Mouse (Mus musculus): ENCODE measurements around the gene Reg1. TPM values are rescaled to one million over a fixed set of nuclear protein-coding genes. Genes with fewer than 3 reads are reported as not detected.
"Not testable (repeated sequence)": the region's sequence is repeated elsewhere in the genome, so short reads cannot be mapped to it uniquely, and the experiment has no call there.

Gene Reg1
- not detected for polyA plus RNA-seq (2012; fragmentation: generic; extraction: Trizol)

GRCm38 (mm10) chr6:78422411-78422810 lies at the start of gene Reg1:
Gene Reg1 (plus strand): TSS chr6:78422711.
- H3K36me3 ChIP-seq (ENCODE audit: control insufficient read depth, insufficient read depth); H3K79me2 ChIP-seq (ENCODE audit: control insufficient read depth, insufficient read depth); H3ac ChIP-seq (ENCODE audit: control insufficient read depth, insufficient read length); H3K27me3 ChIP-seq (ENCODE audit: control insufficient read depth, insufficient read depth, insufficient read length); H3K4me2 ChIP-seq (ENCODE audit: low read depth); H3K4me3 ChIP-seq: not testable (repeated sequence)

GRCm38 (mm10) chr6:78378765-78379164 lies 43.7 kb upstream of the Reg1 start, which contains the start of gene Reg3d:
Gene Reg3d (minus strand): TSS chr6:78378865.
- no peaks in the 10 kb centered on the region for H3K36me3 ChIP-seq (ENCODE audit: control insufficient read depth, insufficient read depth)
- no peak within 1 kb of the TSS for H3K4me3 ChIP-seq
- no peak within 1 kb of the TSS for H3ac ChIP-seq (ENCODE audit: control insufficient read depth, insufficient read length)
- TF ChIP-seq TCF12 (IDR thresholded peaks at IDR 0.05; ENCODE audit: insufficient read depth, poor library complexity, severe bottlenecking) (no peak), REST (IDR thresholded peaks at IDR 0.05; ENCODE audit: insufficient read depth, insufficient read length) (no peak), POLR2AphosphoS2 (IDR thresholded peaks at IDR 0.05; ENCODE audit: insufficient read length, low read depth) (no peak), E2F4 (IDR thresholded peaks at IDR 0.05; ENCODE audit: insufficient read depth) (no peak), CEBPB (IDR thresholded peaks at IDR 0.05; ENCODE audit: insufficient read depth, poor library complexity, severe bottlenecking) (no peak), SRF (IDR thresholded peaks at IDR 0.05; ENCODE audit: control insufficient read depth, insufficient read length, low read depth) (no peak), MYOD1 (IDR thresholded peaks at IDR 0.05; ENCODE audit: control insufficient read depth in 1 of 3, insufficient read length in 2 of 3, low read depth in 2 of 3) (no peak), MAX (IDR thresholded peaks at IDR 0.05; ENCODE audit: low read depth) (no peak), POLR2A (IDR thresholded peaks at IDR 0.05; ENCODE audit: insufficient read length, low read depth) (no peak), TCF3 (IDR thresholded peaks at IDR 0.05; ENCODE audit: insufficient read length, low read depth) (no peak), USF1 (IDR thresholded peaks at IDR 0.05; ENCODE audit: low read depth) (no peak), MYOG (IDR thresholded peaks at IDR 0.05; ENCODE audit: control insufficient read depth in 1 of 3, insufficient read depth in 1 of 3, insufficient read length in 2 of 3, low read depth in 2 of 3) (no peak)
- no peaks in the 10 kb centered on the region for H3K27me3 ChIP-seq (ENCODE audit: control insufficient read depth, insufficient read depth, insufficient read length)
- no peak within 1 kb of the TSS for H3K4me2 ChIP-seq (ENCODE audit: low read depth)
- no peaks in the 10 kb centered on the region for H3K79me2 ChIP-seq (ENCODE audit: control insufficient read depth, insufficient read depth)

GRCm38 (mm10) chr6:78380409-78380808 lies 42.1 kb upstream of the Reg1 start, which contains the start of gene Reg3a:
Gene Reg3a (plus strand): TSS chr6:78380709.
- H3K79me2 ChIP-seq (ENCODE audit: control insufficient read depth, insufficient read depth) = no peaks in the 10 kb centered on the region
- H3K4me2 ChIP-seq (ENCODE audit: low read depth) = no peak within 1 kb of the TSS

GRCm38 (mm10) chr6:78385609-78386008 lies 36.9 kb upstream of the Reg1 start:
- Histone ChIP-seq H3ac (ENCODE audit: control insufficient read depth, insufficient read length) (no peak overlapping the region), H3K79me2 (ENCODE audit: control insufficient read depth, insufficient read depth) (no peaks in the 10 kb centered on the region), H3K27me3 (ENCODE audit: control insufficient read depth, insufficient read depth, insufficient read length) (no peaks in the 10 kb centered on the region), H3K4me3 (no peak overlapping the region), H3K36me3 (ENCODE audit: control insufficient read depth, insufficient read depth) (no peaks in the 10 kb centered on the region), H3K4me2 (ENCODE audit: low read depth) (no peak overlapping the region)
- TF ChIP-seq TCF3 (IDR thresholded peaks at IDR 0.05; ENCODE audit: insufficient read length, low read depth) (no peak), REST (IDR thresholded peaks at IDR 0.05; ENCODE audit: insufficient read depth, insufficient read length) (no peak), MYOD1 (IDR thresholded peaks at IDR 0.05; ENCODE audit: control insufficient read depth in 1 of 3, insufficient read length in 2 of 3, low read depth in 2 of 3) (no peak), MAX (IDR thresholded peaks at IDR 0.05; ENCODE audit: low read depth) (no peak), POLR2A (IDR thresholded peaks at IDR 0.05; ENCODE audit: insufficient read length, low read depth) (no peak), POLR2AphosphoS2 (IDR thresholded peaks at IDR 0.05; ENCODE audit: insufficient read length, low read depth) (no peak), E2F4 (IDR thresholded peaks at IDR 0.05; ENCODE audit: insufficient read depth) (no peak), MYOG (IDR thresholded peaks at IDR 0.05; ENCODE audit: control insufficient read depth in 1 of 3, insufficient read depth in 1 of 3, insufficient read length in 2 of 3, low read depth in 2 of 3) (no peak), CEBPB (IDR thresholded peaks at IDR 0.05; ENCODE audit: insufficient read depth, poor library complexity, severe bottlenecking) (no peak), USF1 (IDR thresholded peaks at IDR 0.05; ENCODE audit: low read depth) (no peak), TCF12 (IDR thresholded peaks at IDR 0.05; ENCODE audit: insufficient read depth, poor library complexity, severe bottlenecking) (no peak)

More at GRCm38 (mm10) chr6:78380409-78380808, 42.1 kb upstream of the Reg1 start, which contains the start of gene Reg3a:
- no peaks in the 10 kb centered on the region for H3K36me3 ChIP-seq (ENCODE audit: control insufficient read depth, insufficient read depth)
- TF ChIP-seq POLR2AphosphoS2 (IDR thresholded peaks at IDR 0.05; ENCODE audit: insufficient read length, low read depth) (no peak), REST (IDR thresholded peaks at IDR 0.05; ENCODE audit: insufficient read depth, insufficient read length) (no peak), CEBPB (IDR thresholded peaks at IDR 0.05; ENCODE audit: insufficient read depth, poor library complexity, severe bottlenecking) (no peak), MAX (IDR thresholded peaks at IDR 0.05; ENCODE audit: low read depth) (no peak), POLR2A (IDR thresholded peaks at IDR 0.05; ENCODE audit: insufficient read length, low read depth) (no peak), TCF3 (IDR thresholded peaks at IDR 0.05; ENCODE audit: insufficient read length, low read depth) (no peak), SRF (IDR thresholded peaks at IDR 0.05; ENCODE audit: control insufficient read depth, insufficient read length, low read depth) (no peak), MYOG (IDR thresholded peaks at IDR 0.05; ENCODE audit: control insufficient read depth in 1 of 3, insufficient read depth in 1 of 3, insufficient read length in 2 of 3, low read depth in 2 of 3) (no peak)
- no peak within 1 kb of the TSS for H3ac ChIP-seq (ENCODE audit: control insufficient read depth, insufficient read length)
- H3K4me3 ChIP-seq = no peak within 1 kb of the TSS
- H3K27me3 ChIP-seq (ENCODE audit: control insufficient read depth, insufficient read depth, insufficient read length) = no peaks in the 10 kb centered on the region

- not testable (repeated sequence) for H3K4me2 ChIP-seq (ENCODE audit: low read depth); H3K36me3 ChIP-seq (ENCODE audit: control insufficient read depth, insufficient read depth); H3K4me3 ChIP-seq; H3ac ChIP-seq (ENCODE audit: control insufficient read depth, insufficient read length); H3K27me3 ChIP-seq (ENCODE audit: control insufficient read depth, insufficient read depth, insufficient read length); H3K79me2 ChIP-seq (ENCODE audit: control insufficient read depth, insufficient read depth)
These were observed 27.2 kb upstream of the Reg1 start, which contains the start of gene Reg2 for GRCm38 (mm10) chr6:78395323-78395722. Gene Reg2 (plus strand): TSS chr6:78395623.

Measured in myocyte (in vitro differentiated cells).